Mouse (Mus musculus) cerebellum, adult 11 months (tissue): Measurements from ENCODE around the gene Slco1a6.
"Not testable (repeated sequence)": the region's sequence is repeated elsewhere in the genome, so short reads cannot be mapped to it uniquely, and the experiment has no call there.

Experiments used
- DNase-seq: peaks from one replicate; pipeline ENCODE4 v3.0.0; 2022

The Slco1a6 gene

GRCm38 (mm10) chr6:142208421-142208820 is at the start of gene Slco1a6:
Gene Slco1a6 (minus strand): TSS chr6:142208521.
- DNase-seq = no peak

GRCm38 (mm10) chr6:142250738-142251307 is 42.5 kb upstream of the Slco1a6 start:
- DNase-seq = not testable (repeated sequence)

DNA sequence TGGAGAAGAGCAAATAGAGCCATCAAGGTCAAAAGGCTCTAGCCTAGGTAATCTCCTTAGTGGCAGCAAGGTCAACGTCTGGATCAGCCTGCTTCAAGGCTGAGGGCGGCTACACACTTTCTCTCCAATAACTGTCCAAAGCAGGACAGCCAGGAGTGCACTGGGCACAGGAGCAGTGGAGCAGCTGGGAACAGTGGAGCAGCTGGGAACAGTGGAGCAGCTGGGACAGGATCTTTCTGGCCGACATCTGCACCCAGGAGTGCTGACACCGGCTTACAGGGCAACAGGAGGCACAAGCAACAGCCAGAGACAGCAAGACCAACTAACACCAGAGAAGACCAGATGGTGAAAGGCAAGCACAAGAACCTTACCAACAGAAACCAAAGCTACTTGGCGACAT is 36.7 kb upstream of the Slco1a6 start:
- no peak for DNase-seq

DNA sequence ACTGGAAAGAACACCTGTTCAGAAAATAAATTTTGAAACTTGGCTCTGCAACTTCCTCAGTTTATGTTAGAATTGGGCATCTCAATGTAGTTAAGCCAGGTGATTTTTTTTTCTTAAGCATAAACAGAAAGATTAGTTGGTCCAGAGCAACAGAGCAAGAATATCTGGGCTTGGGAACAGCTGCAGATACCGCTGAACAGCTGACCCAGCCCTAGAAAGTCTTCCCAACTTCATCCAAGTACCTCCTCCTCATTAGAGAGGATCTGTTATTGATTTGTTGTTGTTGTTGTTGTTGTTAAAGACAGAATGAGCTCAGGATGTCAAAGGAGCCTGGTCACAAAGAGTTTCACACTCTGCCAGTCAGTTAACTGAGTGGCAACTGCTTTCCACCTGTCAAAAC is 31.1 kb upstream of the Slco1a6 start:
- no peak for DNase-seq

GRCm38 (mm10) chr6:142220138-142220537 is 11.8 kb upstream of the Slco1a6 start:
- DNase-seq = no peak

DNA sequence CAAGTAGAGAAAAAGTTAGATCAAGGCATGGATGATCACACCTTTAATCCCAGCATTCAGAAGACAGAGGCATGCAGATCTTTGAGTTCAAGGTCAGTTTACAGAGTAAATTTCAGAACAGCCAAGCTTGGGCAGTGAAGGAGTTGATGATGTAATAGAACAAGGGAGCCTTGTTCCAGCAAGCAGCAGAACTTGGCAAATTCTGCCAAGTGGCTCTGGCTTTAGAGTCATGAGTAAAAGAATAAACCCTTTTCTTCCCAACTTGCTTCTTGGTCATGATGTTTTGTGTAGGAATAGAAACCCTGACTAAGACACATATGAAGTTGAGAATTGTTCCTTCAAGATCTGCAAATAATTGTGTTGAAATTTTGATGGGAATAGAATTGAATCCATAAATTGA is 3.5 kb upstream of the Slco1a6 start:
- no peak for DNase-seq

DNA sequence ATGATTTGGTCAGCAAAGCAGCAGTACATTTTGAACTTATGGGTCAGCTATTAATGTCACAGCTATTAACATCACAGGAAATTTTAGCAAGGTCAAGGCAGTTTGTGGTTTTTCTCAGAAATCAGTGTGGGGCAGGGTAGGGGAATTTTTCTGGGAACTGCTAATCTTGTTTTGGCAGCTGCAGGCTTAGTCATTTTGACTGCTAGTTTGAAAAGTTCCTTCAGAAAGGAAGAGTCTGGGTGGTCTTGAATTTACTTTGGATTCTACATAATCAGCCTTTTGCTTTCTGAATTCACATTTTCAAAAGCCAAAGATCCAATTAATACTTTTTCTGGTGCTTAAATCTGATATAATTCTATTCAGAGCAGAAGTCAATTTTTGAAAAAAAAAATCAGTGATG is 1.4 kb upstream of the Slco1a6 start:
- DNase-seq = no peak

DNA sequence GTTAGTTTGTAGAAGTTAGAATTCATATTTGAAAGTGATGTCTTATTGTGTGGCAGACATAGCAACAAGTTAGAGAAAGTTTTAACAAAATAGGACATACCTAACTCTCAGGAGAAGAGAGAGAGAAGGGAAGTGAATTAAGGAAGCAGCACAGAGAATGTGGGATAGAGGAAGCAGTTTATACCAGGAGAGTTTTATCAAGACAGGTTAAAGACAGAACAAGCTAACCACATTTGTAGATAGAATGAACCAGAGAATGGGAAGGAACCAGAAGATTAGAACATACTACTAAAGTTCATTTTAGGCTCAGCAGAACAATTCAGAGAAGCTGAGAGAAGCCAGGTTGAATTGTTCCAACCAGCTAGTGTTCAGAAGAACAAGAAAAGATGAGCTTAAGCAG is 7.8 kb downstream of the Slco1a6 start:
- no peak for DNase-seq

- no peak for DNase-seq
These were observed 14.1 kb downstream of the Slco1a6 start for GRCm38 (mm10) chr6:142194245-142194644.

DNA sequence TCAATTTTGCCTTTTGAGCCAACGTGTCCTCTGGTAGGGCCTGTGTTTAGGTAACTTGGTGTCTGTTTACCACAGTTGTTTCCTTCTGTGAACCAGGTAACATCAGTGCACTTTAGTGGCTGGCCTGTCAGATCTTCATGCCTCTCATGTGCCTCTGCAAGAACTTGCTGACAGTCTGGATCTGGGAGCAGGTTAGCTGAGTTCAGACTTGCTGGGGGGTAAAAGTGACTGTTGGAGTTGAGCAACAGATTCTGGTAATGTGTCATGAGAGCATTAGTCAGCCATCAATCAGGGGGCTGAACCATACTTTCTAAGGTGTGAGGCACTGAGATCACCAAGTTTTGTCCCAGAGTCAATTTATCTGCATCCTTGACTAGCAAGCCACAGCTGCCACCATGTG is 16.4 kb downstream of the Slco1a6 start:
- no peak for DNase-seq

GRCm38 (mm10) chr6:142187426-142187825 is 20.9 kb downstream of the Slco1a6 start:
- DNase-seq = no peak

- DNase-seq = no peak
These were observed 22.4 kb downstream of the Slco1a6 start for GRCm38 (mm10) chr6:142185868-142186415.

DNA sequence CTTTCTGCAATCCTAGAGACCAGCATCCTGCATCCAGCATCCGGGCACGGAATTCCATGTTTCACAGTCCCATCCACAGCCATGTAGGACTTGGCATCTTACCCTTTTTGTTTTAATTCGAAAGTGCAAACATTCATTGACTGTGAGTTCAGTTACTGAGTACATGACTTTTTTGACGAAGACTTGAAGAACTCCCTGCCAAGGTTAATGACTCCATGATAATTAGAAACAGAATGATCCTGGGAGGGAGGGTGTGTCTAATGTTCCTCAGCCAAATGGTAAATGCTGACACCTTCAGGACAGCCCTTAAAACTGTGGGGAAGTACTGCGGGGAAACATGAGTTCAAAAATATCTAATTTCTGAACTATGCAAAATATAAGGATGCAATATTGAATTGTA is 44.9 kb downstream of the Slco1a6 start:
- DNase-seq = no peak

- no peak for DNase-seq
These were observed 47.1 kb downstream of the Slco1a6 start for GRCm38 (mm10) chr6:142161171-142161570.

GRCm38 (mm10) chr6:142154081-142154480 is 54.2 kb downstream of the Slco1a6 start:
- peak; percentile 8 for DNase-seq

- no peak for DNase-seq
These were observed 60.0 kb downstream of the Slco1a6 start for GRCm38 (mm10) chr6:142148371-142148770.

GRCm38 (mm10) chr6:142111667-142112305 is 96.5 kb downstream of the Slco1a6 start:
- no peak for DNase-seq

GRCm38 (mm10) chr6:142091126-142091525 is 117.2 kb downstream of the Slco1a6 start:
- no peak for DNase-seq

GRCm38 (mm10) chr6:142058281-142058680 is 150.0 kb downstream of the Slco1a6 start:
- not testable (repeated sequence) for DNase-seq

- DNase-seq = no peak
These were observed 160.6 kb downstream of the Slco1a6 start for GRCm38 (mm10) chr6:142047689-142048088.

DNA sequence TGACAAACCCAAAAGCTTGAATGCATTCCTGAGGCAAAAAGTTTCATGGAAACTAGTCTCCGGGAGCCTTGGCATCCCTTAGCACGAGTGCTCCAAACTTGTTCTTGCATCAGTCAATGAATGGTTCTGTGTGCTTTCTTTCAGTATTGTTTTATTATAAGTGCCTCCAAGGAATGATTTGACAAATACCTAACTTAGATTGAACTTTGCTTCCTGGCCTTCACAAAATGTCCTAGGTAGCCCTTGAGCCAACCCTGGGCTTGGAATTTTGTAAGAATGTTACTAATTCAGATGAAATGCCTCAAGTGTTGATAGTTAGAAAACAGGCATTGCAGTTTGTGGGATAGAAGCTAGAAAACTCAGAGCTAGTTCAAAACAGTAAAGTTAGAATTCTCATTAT is 162.6 kb downstream of the Slco1a6 start:
- DNase-seq = no peak

- no peak for DNase-seq
These were observed 166.4 kb downstream of the Slco1a6 start for GRCm38 (mm10) chr6:142041896-142042295.

DNA sequence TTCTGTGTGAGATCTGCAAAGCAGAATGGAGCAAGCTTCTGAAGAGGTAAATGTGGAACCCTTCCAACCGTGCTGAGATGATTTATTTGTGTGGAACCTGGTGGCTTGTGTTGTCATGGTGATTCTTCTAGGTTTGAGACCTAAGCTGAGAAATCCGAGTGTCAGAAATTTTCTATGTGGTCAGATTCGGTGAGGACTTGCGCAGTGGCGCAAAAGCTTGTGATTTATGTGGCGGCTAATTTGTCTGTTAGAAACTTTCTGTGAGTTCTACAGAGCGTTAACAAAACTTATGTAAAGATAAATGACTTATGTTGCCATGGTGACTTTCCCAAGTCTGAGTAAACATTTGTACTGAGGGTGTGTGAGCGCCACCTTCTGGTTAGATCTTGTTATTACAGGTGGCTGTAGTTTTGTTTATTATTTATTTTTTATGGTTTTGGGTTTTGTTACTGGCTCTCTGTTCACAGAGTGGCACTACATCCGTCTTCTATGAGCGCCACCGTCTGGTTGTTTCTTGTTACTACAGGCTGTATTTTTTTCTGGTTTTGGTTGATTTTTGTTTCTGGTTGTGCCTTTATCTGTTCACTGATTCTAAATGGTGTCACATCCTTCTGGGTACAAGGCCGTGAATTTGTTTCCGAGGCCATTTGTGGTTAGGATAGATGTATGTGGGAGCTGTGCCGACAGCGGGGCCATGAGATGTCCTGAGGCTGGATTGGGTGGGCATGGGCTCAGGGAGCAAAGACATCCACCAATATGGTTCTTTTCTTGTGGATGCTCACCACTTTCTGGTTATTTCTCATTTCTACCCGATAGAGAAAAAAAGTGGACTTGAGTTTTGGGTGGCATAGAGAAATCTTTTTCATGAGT is 167.8 kb downstream of the Slco1a6 start:
- DNase-seq = peak; percentile 0

DNA sequence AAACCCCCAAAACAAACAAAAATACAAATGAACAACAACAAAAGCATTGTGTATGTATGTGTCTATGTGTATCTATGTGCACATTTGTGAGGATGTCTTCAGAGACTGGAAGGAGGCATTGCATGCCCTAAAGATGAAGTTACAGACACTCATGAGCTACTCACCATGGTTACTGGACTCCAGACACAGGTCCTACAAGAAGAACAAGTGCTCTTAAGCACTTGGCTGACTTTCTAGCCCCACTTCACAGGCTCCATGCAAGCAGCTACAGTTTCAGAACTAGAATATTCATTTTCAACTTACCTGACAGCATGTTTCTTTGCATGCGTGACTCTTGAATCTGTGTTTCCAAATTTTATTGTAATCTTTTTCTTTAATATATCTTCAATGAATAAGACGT is 172.6 kb downstream of the Slco1a6 start:
- no peak for DNase-seq
